Mouse (Mus musculus): ENCODE results near the gene Gng2.

GRCm38 (mm10) chr14:19927156-19927555 lies 50.3 kb downstream of the Gng2 start:
- TF ChIP-seq POLR2A (IDR thresholded peaks at IDR 0.05; ENCODE audit: borderline replicate concordance, extremely low read depth, low read depth, low read length) (no peak), CTCF (IDR thresholded peaks at IDR 0.05; ENCODE audit: insufficient read depth, low read length) (no peak)
